ENCODE assay signal across 8 mouse cellular contexts in genomic region chr11:76242901-76243810, GRCm38 (mm10). TPM values are rescaled to one million over a fixed set of nuclear protein-coding genes. Genes with fewer than 3 reads are reported as not detected.
DNase-seq lines count a peak whose midpoint lies in the region; ATAC-seq and TF ChIP-seq lines count a peak whose summit lies in the region.

Gene Mrm3, plus strand, starts transcription at chr11:76243715.
Gene Glod4, minus strand, starts transcription at chr11:76243725.

- no peak for TF ChIP-seq CTCF in Patski (IDR thresholded peaks at IDR 0.05)

- peak; percentile 57 for ATAC-seq in Patski
- ATAC-seq in hindbrain, embryonic 15.5 days (ENCODE audit: low FRiP score, low read depth), result peak; percentile 92

- H3K36me3 ChIP-seq in hindbrain, embryonic 15.5 days, result peaks cover 14% of the 10 kb centered on the region

- under 1% methylated on average over 61 of the region's 61 CpGs for WGBS in hindbrain, embryonic 15.5 days

- peak within 1 kb of the TSS; percentile 82 for H3K4me2 ChIP-seq in hindbrain, embryonic 15.5 days

- H3K4me1 ChIP-seq in hindbrain, embryonic 15.5 days (replicated peaks), result peaks cover 34% of the 10 kb centered on the region

- peak within 1 kb of the TSS; percentile 88 for H3K27ac ChIP-seq in hindbrain, embryonic 15.5 days (replicated peaks)

- no peaks in the 10 kb centered on the region for H3K9me3 ChIP-seq in hindbrain, embryonic 15.5 days

- H3K4me3 ChIP-seq in hindbrain, embryonic 15.5 days, result peak within 1 kb of the TSS; percentile 93

- CTCF ChIA-PET in Patski (lab: Charles Lee), result interaction anchor here (4.3 kb wide), 1 partner anchor 156 kb away, joined by 12 read pairs; the partner anchor contains the start of gene Nxn

- DNase-seq in Patski (ENCODE audit: low read depth, low spot score), result no peak
- DNase-seq in cerebellum, postnatal 14 days, result peak; percentile 96 to 98
- DNase-seq in frontal cortex, postnatal 25 days (ENCODE audit: low spot score in 2 of 2), result peak; percentile 81 to 90
- DNase-seq in left cerebral cortex, adult 11 months (ENCODE audit: low spot score), result peak; percentile 80
- peak; percentile 92 to 95 for DNase-seq in lung, postnatal 4 days
- peak; percentile 87 for DNase-seq in retina, postnatal 7 days (ENCODE audit: low read depth, low spot score)
- DNase-seq in urinary bladder, adult 2 months (ENCODE audit: low spot score), result peak; percentile 79

- peak within 1 kb of the TSS; percentile 88 for H3K9ac ChIP-seq in hindbrain, embryonic 15.5 days

- POLR2A ChIA-PET in Patski (lab: Charles Lee), result interaction anchor here (1.0 kb wide), 1 partner anchor 155 kb away, joined by 4 read pairs; the partner anchor contains the start of gene Nxn

- in situ Hi-C loops in Patski (cut with MboI; ENCODE audit: low pct_unique_long_range_greater_than_20kb), result no loop called here

- no peaks in the 10 kb centered on the region for H3K27me3 ChIP-seq in Patski
- no peaks in the 10 kb centered on the region for H3K27me3 ChIP-seq in hindbrain, embryonic 15.5 days

RNA-seq across cellular contexts. Expression of gene Mrm3, which starts in this region (rescaled TPM):
- 15.4 TPM for polyA plus RNA-seq in Patski (2021)
- polyA plus RNA-seq in hindbrain, embryonic 15.5 days (2015; fragmentation: Nextera tagmentation; extraction: Ambion mirVana), result 23.8 and 26.6 TPM in 2 replicates
- 9.6 and 10.5 TPM in 2 replicates for polyA plus RNA-seq in urinary bladder, adult 2 months (2012; rRNA removed)

RNA-seq across cellular contexts. Expression of gene Glod4, which starts in this region (rescaled TPM):
- 151 TPM for polyA plus RNA-seq in Patski (2021)
- polyA plus RNA-seq in hindbrain, embryonic 15.5 days (2015; fragmentation: Nextera tagmentation; extraction: Ambion mirVana), result 119 and 120 TPM in 2 replicates
- 36.0 and 48.4 TPM in 2 replicates for polyA plus RNA-seq in urinary bladder, adult 2 months (2012; rRNA removed)
